Mouse (Mus musculus): Measurements from ENCODE around the gene Aloxe3. TPM values are rescaled to one million over a fixed set of nuclear protein-coding genes. Genes with fewer than 3 reads are reported as not detected.
A peak's percentile ranks its signal among the peaks of the same experiment; 100 is the strongest.
"Not testable (repeated sequence)": the region's sequence is repeated elsewhere in the genome, so short reads cannot be mapped to it uniquely, and the experiment has no call there.

The Aloxe3 gene
- under 1 TPM in 1 of 2 experiments, not detected in 1; 0.23 TPM for total RNA-seq (2021)
- long read RNA-seq, experiment 1 = 0 reads
- long read RNA-seq, experiment 2 = 0 reads

GRCm38 (mm10) chr11:69125852-69125918 is at the start of gene Aloxe3:
Gene Aloxe3, plus strand, starts transcription at chr11:69125896.
- no peak for DNase-seq (ENCODE audit: low spot score in 2 of 2)

- DNase-seq (ENCODE audit: low spot score in 2 of 2) = no peak
These were observed 49.1 kb upstream of the Aloxe3 start for GRCm38 (mm10) chr11:69076572-69076971.

- DNase-seq (ENCODE audit: low spot score in 2 of 2) = no peak
These were observed 48.4 kb upstream of the Aloxe3 start for GRCm38 (mm10) chr11:69077316-69077715.

GRCm38 (mm10) chr11:69078041-69078440 is 47.7 kb upstream of the Aloxe3 start:
- DNase-seq (ENCODE audit: low spot score in 2 of 2) = no peak

- DNase-seq (ENCODE audit: low spot score in 2 of 2) = no peak
These were observed 46.8 kb upstream of the Aloxe3 start for GRCm38 (mm10) chr11:69078805-69079438.

- DNase-seq (ENCODE audit: low spot score in 2 of 2) = no peak
These were observed 45.4 kb upstream of the Aloxe3 start for GRCm38 (mm10) chr11:69080102-69080854.

GRCm38 (mm10) chr11:69080855-69081222 is 44.9 kb upstream of the Aloxe3 start:
- DNase-seq (ENCODE audit: low spot score in 2 of 2) = no peak

- DNase-seq (ENCODE audit: low spot score in 2 of 2) = no peak
These were observed 44.1 kb upstream of the Aloxe3 start for GRCm38 (mm10) chr11:69081613-69082012.

GRCm38 (mm10) chr11:69085608-69086007 is 40.1 kb upstream of the Aloxe3 start:
- no peak for DNase-seq (ENCODE audit: low spot score in 2 of 2)

GRCm38 (mm10) chr11:69086390-69086789 is 39.3 kb upstream of the Aloxe3 start:
- peak in 1 of 2 experiments; percentile 22 for DNase-seq (ENCODE audit: low spot score in 2 of 2)

- DNase-seq (ENCODE audit: low spot score in 2 of 2) = peak in 1 of 2 experiments; percentile 38
These were observed 38.6 kb upstream of the Aloxe3 start for GRCm38 (mm10) chr11:69087082-69087481.

GRCm38 (mm10) chr11:69087597-69087996 is 38.1 kb upstream of the Aloxe3 start:
- DNase-seq (ENCODE audit: low spot score in 2 of 2) = no peak

- peak; percentile 89 to 92 for DNase-seq (ENCODE audit: low spot score in 2 of 2)
These were observed 37.4 kb upstream of the Aloxe3 start, which contains the start of gene Vamp2 for GRCm38 (mm10) chr11:69088103-69088855. Gene Vamp2, plus strand, starts transcription at chr11:69088490.

GRCm38 (mm10) chr11:69088856-69089615 is 36.7 kb upstream of the Aloxe3 start:
- DNase-seq (ENCODE audit: low spot score in 2 of 2) = no peak

- peak in 1 of 2 experiments; percentile 10 for DNase-seq (ENCODE audit: low spot score in 2 of 2)
These were observed 35.9 kb upstream of the Aloxe3 start for GRCm38 (mm10) chr11:69089616-69090290.

GRCm38 (mm10) chr11:69090367-69090766 is 35.3 kb upstream of the Aloxe3 start:
- no peak for DNase-seq (ENCODE audit: low spot score in 2 of 2)

GRCm38 (mm10) chr11:69091566-69092385 is 33.9 kb upstream of the Aloxe3 start:
- DNase-seq (ENCODE audit: low spot score in 2 of 2) = no peak

- DNase-seq (ENCODE audit: low spot score in 2 of 2) = peak; percentile 78 to 84
These were observed 33.3 kb upstream of the Aloxe3 start for GRCm38 (mm10) chr11:69092386-69092751.

- no peak for DNase-seq (ENCODE audit: low spot score in 2 of 2)
These were observed 32.8 kb upstream of the Aloxe3 start for GRCm38 (mm10) chr11:69092871-69093270.

- not testable (repeated sequence) for DNase-seq (ENCODE audit: low spot score in 2 of 2)
These were observed 31.8 kb upstream of the Aloxe3 start for GRCm38 (mm10) chr11:69093856-69094255.
